Mouse (Mus musculus): Measurements from ENCODE around the gene Hmgb1.
"Not testable (repeated sequence)": the region's sequence is repeated elsewhere in the genome, so short reads cannot be mapped to it uniquely, and the experiment has no call there.

Hmgb1 gene

DNA sequence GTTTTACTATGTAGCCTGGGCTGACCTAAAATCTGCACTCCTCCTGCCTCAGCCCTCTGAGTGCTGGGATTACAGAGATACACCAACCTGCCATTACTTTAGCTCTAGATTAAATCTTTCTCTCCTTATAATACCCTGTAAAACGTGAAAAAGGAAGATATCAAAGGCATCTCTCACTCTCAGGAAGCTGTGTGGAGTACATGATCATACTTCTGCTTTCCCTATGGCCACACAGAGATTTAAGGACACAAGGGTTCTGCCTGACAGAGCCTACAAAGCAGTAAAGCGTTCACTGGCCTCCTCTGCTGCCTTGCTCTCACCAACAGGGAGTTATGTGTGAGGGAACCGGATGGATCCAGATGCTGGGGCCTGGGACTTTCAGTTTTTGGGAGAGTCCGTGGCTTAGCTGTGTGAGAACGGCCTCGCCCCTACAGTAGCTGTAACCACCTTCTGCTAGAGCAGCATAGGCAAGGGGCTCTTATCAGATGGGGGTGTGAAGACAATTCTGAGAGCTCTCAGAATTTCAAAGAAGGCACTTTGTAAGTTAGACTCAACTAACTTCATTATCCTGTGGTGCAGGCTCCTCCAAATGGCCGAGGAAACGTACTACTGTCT lies 36.8 kb downstream of the Hmgb1 start:
- DNase-seq (ENCODE audit: low read depth, low spot score): no peak

DNA sequence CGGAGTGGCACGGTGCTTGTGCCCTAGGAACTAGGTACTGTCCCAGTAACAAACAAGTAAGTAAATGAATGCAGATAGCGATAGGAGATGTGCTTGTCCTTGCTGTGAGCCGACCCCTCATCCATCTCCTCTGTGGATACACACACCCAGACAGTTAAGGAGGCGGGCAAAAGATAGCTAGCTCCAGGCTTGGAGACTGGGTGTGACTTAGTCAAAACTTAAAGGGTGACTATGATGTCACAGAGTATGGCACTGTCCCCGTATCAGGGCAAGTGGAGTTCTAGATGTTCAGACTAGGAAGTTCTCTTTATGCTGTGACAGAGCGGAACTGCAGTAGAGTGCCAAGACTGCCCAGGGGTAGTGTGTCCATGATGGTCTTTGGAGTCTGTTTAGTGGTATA lies 37.6 kb downstream of the Hmgb1 start:
- DNase-seq (ENCODE audit: low read depth, low spot score): no peak

DNA sequence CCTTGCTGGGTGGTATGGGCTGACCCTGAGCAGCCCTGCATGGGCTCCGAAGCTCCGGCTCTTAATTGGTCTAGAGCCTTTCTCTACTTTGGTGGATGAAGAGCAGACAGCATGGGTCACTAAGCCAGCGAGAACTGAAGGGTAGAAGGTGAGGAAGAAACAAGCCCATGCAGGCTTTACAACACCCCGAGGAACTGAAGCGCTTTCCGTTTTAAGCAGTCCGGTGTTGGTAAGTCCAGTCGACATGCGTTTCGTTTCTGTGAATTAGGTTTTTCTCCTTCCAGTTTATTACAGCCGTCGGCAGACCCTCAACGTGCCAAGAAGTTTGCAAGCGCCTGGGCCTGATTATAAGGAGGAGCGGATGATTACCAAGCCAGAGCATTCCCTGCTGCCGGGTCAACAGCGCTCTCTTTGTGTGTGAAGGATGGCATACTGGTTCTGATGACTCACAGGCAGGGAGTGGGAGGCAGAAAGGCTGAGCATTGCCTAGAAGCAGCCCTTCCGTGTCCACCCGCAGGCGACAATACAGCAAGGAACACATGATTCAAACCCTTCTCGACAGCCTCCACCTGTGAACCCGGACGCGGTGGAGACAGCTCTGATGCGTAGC lies 40.4 kb downstream of the Hmgb1 start:
- peak; percentile 55 for DNase-seq (ENCODE audit: low read depth, low spot score)

DNA sequence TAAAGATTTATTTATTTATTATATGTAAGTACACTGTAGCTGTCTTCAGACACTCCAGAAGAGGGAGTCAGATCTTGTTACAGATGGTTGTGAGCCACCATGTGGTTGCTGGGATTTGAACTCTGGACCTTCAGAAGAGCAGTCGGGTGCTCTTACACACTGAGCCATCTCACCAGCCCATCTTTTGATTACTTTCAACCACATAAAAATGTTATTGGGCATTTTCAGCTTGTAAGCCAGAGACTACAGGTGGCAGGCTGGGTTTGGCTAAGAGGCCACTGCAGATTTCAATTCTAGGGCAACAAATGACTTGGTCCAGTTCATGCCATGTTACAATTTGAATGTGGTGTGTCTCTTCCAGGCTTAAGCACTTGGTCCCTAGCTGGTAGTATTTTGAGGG lies 43.1 kb downstream of the Hmgb1 start:
- not testable (repeated sequence) for DNase-seq (ENCODE audit: low read depth, low spot score)

DNA sequence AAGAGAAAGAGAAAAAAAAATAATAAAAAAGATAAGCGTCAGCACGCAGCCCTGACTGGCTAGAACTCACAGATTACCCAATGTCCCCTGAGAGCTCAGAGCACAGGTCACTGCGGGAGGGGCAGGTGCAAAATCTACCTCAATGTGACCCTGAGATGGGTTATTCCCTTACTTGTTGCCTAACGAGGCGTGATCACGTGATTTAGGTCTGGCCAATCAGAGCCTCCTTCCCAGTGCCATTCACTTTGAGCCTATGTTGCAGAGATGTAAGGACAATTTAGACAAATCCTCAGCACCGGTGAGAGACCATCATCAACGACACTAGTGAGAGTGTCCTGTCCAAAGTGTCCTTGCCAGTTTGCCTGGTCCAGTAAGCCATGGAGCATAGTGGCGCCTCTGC lies 44.0 kb downstream of the Hmgb1 start:
- no peak for DNase-seq (ENCODE audit: low read depth, low spot score)

DNA sequence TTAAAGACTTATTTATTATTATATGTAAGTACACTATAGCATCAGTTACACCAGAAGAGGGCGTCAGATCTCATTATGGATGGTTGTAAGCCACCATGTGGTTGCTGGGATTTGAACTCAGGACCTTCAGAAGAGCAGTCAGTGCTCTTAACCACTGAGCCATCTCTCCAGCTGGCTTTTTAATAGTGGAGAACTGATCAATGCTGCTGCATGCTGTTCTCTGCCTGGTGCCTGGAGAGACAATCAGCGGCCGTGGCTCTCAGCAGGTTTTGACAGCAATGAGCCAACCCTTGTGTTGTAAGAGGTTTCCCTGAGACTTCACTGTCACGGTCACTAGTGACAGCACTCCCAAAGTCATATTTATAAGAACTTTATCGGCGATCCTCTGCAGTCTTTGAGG lies 46.2 kb downstream of the Hmgb1 start:
- DNase-seq (ENCODE audit: low read depth, low spot score): not testable (repeated sequence)

DNA sequence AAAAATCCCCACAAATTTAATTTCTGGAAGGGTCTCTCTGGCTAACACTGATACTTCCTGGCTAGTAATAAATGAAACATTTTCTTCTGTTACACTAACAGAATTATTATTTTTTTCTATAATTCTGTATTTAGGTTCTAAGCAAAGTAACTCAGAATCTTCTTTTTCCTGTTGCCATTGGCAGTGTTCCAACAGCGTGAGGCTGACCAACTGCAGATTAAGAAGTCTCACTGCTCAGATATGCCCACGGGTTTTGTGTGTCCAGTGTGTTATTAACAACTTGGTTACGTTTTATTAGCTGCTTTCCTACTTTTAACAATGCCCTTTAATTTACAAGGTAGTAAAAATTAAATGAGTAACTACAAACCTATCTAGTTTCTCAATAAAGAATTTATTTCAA lies 46.8 kb downstream of the Hmgb1 start:
- DNase-seq (ENCODE audit: low read depth, low spot score): no peak

DNA sequence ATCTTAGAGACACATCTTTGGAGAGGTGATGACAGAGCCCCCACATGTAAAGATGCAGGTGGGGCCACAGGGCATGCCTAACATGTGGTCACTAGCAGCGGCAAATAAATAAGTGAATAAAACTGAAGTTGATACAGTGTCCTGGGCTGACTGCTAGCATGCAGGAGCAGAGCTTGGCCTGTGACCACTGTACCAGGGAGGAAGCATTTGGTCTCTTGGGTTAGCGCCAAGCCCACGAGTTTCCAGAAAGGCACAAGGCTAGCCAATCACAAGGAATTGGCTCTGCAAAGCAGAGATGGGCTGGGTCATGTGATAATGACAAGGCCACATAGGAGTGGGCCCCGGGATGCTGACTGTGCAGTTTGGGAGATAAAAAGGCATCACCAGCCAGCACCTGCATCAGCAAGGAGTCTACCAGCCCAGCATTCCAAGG lies 47.3 kb downstream of the Hmgb1 start:
- no peak for DNase-seq (ENCODE audit: low read depth, low spot score)

DNA sequence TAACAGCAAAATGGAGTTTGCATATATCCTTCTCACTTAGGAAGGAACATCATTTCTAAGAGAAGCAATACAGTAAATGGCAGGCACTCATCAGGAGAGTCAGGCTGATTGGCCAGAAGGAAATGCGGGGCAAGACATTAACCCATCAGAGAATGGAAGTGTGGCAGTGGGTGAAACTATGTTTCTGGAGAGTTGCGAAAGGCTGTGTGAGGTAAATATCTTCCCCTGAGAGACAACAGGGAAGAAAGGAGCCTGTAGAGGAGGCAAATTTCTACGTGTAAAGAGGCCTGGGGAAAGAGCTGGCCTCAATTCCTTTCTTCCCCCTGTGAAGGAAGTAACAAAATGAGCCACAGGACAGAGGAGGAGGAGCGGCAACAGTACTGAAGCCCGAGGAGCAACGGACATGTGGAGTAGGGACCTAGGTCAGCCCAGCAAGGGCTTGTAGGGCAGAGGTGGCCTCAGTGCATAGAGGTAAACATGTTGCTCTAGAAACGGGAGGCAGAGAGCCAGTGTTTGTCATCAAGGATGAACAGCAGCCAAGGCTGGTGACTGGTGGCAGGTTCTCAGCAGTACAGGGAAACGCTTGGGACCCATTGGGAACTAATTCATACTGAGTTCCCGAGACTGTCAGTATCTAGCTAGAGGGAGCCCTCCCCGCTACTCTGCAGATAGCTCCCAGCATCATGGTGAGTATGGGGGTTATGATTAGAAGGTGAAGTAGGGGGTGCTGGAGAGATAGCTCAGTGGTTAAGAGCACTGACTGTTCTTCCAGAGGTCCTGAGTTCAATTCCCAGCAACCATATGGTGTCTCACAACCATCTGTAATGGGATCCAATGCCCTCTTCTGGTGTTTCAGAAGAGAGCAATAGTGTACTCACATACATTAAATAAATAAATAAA lies 48.6 kb downstream of the Hmgb1 start:
- DNase-seq (ENCODE audit: low read depth, low spot score): no peak

DNA sequence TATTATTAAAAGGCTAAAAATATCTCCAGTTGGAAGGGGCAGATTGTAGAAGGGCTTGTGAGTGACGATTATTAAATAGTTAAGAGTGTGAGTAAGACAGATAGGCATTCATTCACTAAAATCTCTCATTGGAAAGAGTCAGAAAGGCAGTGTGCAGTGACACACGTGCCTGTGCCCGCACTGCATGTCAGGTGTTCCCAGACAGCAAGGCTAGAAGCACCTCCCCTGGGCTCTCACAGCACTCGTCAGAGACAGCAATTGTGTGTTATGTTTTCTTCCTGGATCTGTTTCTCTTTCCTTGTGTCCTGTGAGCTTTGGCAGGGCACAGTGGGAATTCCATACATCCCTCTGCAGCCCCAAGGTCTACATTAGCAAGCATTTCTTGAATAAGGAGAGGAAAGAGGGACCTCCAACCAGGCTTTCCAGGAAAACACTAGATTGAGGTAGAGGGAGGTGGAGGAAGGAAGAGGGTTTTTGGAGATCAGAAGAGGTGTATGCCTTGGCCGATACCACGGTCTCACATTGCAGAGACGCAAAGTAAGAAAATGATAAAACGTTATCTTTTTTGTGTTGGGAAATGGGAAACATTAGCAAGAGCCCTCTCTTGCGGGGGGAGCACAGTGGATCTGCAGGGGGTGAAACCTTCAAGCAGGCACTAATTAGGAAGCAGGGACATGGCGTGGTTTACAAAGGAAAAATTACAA lies 49.4 kb downstream of the Hmgb1 start:
- DNase-seq (ENCODE audit: low read depth, low spot score): no peak

DNA sequence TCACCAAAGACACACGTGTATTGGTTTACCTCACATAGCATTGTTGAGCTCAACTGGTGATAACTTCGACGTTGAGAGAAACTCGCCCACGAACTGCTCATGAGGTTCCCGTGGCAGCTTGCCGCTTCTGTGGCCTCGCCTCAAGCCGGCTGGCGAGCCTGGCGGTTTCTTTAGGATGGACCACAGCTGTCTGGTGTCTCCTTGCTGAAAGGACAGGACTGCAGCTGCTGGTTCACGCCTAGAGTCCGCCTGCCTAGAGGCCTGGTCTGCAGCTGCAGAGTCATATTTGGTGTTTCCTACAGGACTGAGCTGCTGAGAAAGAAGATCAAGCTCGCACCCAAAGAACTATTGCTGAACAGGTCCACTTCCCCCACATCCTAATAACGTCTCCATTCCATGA lies 55.8 kb downstream of the Hmgb1 start:
- no peak for DNase-seq (ENCODE audit: low read depth, low spot score)

DNA sequence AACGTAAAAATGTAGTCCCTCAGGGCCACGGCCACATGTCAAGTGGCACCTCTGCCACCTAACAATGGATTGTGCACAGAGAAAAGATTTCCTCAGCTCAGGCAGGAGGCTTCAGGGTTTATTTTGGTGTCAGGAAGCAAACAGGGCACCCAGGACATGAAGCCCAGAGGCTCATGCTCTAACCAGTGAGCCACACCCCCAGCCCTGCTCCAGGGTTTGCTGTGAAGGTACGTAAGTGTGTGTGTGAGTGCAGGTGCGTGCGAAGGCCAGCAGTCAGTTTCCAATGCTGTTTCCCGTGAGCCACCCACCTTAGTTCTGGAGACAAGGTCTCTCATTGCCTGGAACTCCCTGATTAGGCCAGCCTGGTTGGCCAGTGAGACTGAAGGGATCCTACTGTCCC lies 60.5 kb downstream of the Hmgb1 start:
- DNase-seq (ENCODE audit: low read depth, low spot score): no peak

DNA sequence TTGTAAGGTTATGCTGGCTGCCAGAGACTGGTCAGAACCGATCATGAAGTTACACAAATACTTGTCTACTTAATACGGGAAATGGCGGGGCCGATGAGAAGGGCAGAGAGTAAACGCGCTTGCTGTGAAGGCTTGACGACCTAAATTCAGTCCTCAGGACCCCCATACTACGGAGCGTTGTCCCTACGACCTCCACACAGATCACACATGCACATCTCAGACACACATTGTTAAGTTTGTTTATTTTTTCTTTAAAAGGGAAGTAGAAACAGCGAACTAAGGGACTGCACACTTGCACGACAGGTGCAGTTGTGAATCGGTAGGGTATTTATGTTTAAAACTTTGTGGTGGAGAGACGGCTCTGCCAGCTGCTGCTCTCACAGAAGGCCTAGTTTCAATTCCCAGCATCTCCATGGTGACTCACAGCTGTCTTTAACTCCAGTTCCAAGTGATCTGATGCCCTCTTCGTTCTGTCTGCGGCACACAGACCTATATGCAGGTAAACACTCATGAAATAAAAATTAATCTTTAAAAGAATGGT lies 64.9 kb downstream of the Hmgb1 start:
- DNase-seq (ENCODE audit: low read depth, low spot score): no peak

DNA sequence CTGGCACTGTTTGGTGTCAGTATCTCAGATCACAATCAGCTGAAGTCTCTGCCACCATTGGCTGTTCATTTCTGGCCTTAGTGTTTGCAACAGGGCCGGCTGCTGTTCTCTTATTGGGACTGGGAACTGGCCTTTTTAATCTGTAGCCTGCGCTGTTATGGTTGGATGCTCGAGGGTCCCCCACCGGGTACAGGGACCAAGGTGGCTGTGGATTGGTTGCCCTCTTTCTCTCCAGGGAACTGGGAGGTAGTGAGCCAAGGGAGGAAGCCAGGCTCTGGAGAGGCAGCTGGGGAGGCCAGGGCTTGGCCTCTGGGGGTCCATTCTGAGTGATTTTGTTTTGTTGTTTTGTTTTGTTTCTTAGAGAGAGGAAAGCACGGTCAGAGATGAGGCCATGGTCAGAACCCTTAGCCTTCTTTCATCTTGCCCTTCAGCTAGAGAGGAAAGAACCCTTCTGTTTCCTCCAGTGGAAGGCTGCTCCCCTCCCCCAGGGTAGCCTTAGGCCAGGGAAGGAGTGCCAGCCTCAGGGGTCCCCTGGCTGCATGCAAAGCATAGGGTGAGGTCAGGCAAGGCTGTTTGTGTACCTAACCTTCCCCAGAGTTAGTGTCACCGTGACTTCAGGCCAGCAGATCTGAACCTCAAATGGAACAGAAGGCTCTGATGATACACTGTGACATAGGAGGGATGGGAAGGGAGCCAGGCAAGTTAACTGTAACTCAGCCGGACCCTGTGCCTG lies 66.3 kb downstream of the Hmgb1 start:
- DNase-seq (ENCODE audit: low read depth, low spot score): no peak

DNA sequence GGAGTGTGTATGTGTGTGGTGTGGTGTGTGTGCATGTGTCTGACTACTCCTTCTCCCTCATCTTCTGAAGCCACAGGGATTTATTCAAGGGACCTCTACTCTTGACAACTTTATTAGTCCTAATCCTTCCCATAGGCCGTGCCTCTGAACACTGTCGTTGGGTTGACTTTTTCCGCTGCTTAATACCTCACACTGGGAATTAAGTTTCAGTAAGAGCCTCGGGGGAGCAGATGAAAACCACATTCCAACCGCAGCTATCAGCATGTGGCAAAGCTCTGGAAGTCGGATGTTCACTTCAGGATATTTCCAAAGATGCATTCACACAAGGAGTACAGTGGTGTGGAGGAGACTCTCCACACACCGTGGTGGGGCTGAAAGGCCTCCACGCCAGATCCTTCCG lies 69.7 kb downstream of the Hmgb1 start:
- DNase-seq (ENCODE audit: low read depth, low spot score): no peak

DNA sequence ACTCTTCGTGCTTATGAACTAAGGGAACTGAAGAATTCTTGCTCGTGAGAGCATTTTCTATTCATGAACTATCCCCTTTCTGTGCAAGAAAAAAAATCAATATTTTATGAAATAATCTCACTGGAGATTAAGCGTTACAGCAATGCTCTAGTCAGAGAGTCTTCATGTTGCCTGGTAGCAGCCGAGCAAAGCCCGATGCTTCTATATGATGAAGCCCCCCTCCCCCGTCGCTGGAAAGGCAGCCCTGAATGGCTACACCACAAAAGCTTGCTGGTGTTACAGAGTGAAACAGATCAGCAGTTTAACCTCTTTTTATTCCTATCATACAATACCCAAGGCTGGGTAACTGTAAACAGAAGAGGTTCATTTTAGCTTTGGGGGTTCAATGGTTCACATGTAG lies 70.3 kb downstream of the Hmgb1 start:
- no peak for DNase-seq (ENCODE audit: low read depth, low spot score)

DNA sequence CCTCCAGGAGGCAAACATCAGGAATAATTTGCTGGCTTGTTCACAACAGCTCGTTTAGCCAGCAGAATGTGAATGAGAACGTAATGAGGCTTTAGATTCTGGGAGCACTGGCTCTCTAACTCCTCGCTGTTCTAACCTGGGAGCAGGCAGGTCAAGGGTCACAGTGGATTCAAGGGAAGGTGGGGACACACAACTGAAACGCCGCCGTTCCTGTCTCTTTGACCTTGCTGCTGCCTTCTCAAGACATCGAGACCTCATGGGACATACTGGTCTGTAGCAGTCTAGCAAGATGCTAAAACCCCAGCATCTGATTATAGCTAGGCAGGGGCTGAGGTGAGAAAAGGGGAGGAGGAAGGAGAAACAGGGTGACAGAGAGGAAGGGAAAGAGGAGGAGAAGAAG lies 70.8 kb downstream of the Hmgb1 start:
- no peak for DNase-seq (ENCODE audit: low read depth, low spot score)

DNA sequence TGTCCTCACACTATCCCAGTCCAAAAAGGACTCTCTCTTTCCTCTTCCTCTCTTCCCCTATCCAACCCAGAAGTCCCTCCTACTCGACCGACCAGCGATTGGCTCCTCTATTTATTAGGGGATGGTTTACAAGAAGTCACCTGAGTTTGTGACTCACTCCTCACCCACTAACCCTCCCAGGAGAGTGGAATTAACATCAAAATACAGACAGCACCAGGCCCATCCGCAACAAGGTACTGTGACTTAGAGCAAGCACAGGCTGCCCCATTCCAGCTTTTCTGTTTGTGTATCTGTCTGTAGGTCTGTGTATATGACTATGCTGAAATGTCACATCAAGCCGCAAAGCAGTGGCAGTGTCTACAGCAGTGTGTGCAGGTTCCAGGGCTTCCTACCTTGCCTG lies 71.7 kb downstream of the Hmgb1 start:
- DNase-seq (ENCODE audit: low read depth, low spot score): no peak

DNA sequence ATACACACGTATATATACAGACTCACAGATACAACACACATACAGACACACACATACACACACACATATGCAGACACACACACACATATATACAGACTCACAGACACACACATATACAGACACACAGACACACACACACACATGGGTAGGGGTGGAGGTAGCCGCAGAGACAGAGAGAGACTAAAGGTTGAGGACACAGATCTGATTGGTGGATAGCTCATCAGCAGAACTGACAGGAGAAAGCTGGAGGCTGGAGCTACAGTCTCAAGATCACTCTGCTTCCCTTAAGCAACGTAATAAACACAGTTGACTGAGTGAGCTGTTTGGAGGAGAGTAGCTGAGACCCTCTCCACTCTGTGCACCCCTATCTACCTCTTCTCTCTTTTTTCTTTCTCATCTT lies 75.1 kb downstream of the Hmgb1 start:
- DNase-seq (ENCODE audit: low read depth, low spot score): no peak

DNA sequence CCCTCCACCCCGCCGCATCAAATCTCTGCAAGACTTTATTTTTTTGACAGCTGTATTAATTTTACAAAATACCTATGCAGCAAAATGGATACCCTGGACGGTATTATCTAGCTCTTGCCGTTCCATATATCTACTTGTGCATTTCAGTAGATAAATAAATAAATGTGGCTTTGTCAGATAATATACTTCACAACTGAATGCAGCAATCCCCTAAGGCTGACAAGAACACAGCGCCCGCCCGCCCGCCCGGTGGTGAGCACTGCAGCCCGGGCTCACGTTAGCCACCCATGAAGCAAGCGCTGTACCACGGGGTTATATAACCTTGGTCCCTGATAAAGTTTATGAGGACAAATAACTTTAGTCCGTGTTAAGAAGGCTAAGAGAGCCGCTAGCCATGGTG lies 76.1 kb downstream of the Hmgb1 start:
- DNase-seq (ENCODE audit: low read depth, low spot score): no peak

DNA sequence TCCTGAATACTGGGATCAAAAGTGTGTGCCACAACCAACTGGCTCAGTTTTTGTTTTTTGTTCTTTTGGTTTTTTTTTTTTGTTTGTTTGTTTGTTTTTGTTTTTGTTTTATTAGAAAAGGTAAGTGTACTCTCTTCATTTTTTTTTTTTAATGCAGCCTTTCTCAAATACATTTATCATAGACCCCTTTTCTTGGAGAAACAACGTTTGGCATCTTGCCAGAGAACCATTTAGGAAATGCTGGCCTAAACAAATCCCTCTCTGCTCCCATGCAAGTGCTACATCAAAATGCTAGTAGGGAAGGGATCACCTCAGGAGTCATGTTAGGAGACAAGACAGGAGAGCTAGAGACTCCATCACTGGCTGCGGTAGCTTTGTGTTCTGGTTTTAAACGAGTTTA lies 76.7 kb downstream of the Hmgb1 start:
- DNase-seq (ENCODE audit: low read depth, low spot score): no peak
